Mouse (Mus musculus): Measurements from ENCODE around the gene Dll1.

- TF ChIP-seq ZNF384 (IDR thresholded peaks at IDR 0.05; ENCODE audit: low read depth, low read length), result no peak
- TF ChIP-seq HCFC1 (IDR thresholded peaks at IDR 0.05; ENCODE audit: borderline replicate concordance, insufficient read depth, low read length), result 0 out of 2 replicates have a peak, but pooled peaks have one; percentile 59
Measured at GRCm38 (mm10) chr17:15395997-15396675, 19.5 kb upstream of the Dll1 start, which contains the start of gene Fam120b.

Data from ES-E14 (cell line).